Mouse (Mus musculus): ENCODE measurements at regions not wholly inside any gene's neighbourhood (a gene's known extent, or its start where the extent isn't known, plus 50 kb on each side); places are given as distances from the start of the nearest gene placed in this dataset.

- Histone ChIP-seq H3K27me3 (ENCODE audit: control insufficient read depth, insufficient read depth, low read length) (no peaks in the 10 kb centered on the region), H3K4me1 (ENCODE audit: control insufficient read depth, insufficient read depth, low read length) (no peaks in the 10 kb centered on the region), H3K27ac (ENCODE audit: insufficient read depth, low read length) (no peak overlapping the region), H3K4me3 (replicated peaks; ENCODE audit: insufficient read depth, low read depth, low read length) (no peak overlapping the region)
- 45% methylated on average over 4 of the region's 4 CpGs for WGBS
- no peak for TF ChIP-seq CTCF (IDR thresholded peaks at IDR 0.05; ENCODE audit: borderline replicate concordance, insufficient read depth, low read depth, low read length)
- TF ChIP-seq POLR2A (IDR thresholded peaks at IDR 0.05; ENCODE audit: borderline replicate concordance, insufficient read depth, low read length), result no peak
- no peak for DNase-seq
Measured at GRCm38 (mm10) chr8:34578043-34578442, 466.5 kb upstream of the Gm10131 start.

DNA sequence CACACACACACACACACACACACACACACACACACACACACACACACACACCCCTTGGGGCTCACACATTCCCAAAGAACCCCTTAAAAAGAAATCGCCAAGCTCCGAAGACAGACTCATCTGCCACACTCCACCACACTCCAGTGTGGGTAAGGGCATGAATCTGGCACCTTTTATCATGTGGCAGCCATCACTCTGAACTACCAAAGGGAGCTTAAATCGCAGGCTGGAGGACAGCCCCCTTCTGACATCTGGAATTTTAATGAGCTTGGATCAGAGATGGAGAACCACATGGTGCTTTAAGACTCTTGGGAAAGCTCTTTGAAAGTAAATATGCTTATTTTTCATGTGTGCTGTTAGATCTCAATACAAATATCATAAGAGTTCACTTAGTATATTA, 462.5 kb upstream of the Gm10131 start:
- no peak for TF ChIP-seq CTCF (IDR thresholded peaks at IDR 0.05; ENCODE audit: borderline replicate concordance, insufficient read depth, low read depth, low read length)
- Histone ChIP-seq H3K27me3 (ENCODE audit: control insufficient read depth, insufficient read depth, low read length) (no peaks in the 10 kb centered on the region), H3K27ac (ENCODE audit: insufficient read depth, low read length) (no peak overlapping the region), H3K4me3 (replicated peaks; ENCODE audit: insufficient read depth, low read depth, low read length) (no peak overlapping the region), H3K4me1 (ENCODE audit: control insufficient read depth, insufficient read depth, low read length) (no peaks in the 10 kb centered on the region)
- 72% methylated on average over 3 of the region's 3 CpGs for WGBS
- no peak for DNase-seq

- no peak for DNase-seq
Measured at GRCm38 (mm10) chr8:34573007-34573881, 461.7 kb upstream of the Gm10131 start.

DNA sequence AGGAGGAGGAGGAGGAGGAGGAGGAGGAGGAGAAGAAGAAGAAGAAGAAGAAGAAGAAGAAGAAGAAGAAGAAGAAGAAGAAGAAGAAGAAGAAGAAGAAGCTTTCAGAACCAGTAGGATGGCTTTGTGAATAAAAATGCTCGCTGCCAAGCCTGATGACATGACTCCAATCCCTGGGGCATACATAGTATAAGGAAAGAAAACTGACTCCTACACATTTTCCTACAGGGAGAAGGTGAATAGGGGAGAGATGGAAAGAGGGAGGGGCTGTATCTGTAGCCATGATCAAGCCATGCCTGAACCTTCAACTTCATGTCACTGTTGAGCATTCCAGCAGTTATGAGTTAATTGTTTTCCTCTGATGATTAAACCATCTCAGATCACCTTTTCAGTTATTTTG, 460.2 kb upstream of the Gm10131 start:
- no peak for DNase-seq
- no peak overlapping the region for H3K27ac ChIP-seq (ENCODE audit: insufficient read depth, low read length)
- no peaks in the 10 kb centered on the region for H3K4me1 ChIP-seq (ENCODE audit: control insufficient read depth, insufficient read depth, low read length)
- no peaks in the 10 kb centered on the region for H3K27me3 ChIP-seq (ENCODE audit: control insufficient read depth, insufficient read depth, low read length)
- no peak overlapping the region for H3K4me3 ChIP-seq (replicated peaks; ENCODE audit: insufficient read depth, low read depth, low read length)
- TF ChIP-seq POLR2A (IDR thresholded peaks at IDR 0.05; ENCODE audit: borderline replicate concordance, insufficient read depth, low read length) (no peak), CTCF (IDR thresholded peaks at IDR 0.05; ENCODE audit: borderline replicate concordance, insufficient read depth, low read depth, low read length) (no peak)
- WGBS, result 88% methylated on average over 1 of the region's 1 CpGs

More at GRCm38 (mm10) chr8:34573007-34573881, 461.7 kb upstream of the Gm10131 start:
- no peaks in the 10 kb centered on the region for H3K4me1 ChIP-seq (ENCODE audit: control insufficient read depth, insufficient read depth, low read length)
- WGBS, result 83% methylated on average over 9 of the region's 9 CpGs
- TF ChIP-seq POLR2A (IDR thresholded peaks at IDR 0.05; ENCODE audit: borderline replicate concordance, insufficient read depth, low read length) (no peak), CTCF (IDR thresholded peaks at IDR 0.05; ENCODE audit: borderline replicate concordance, insufficient read depth, low read depth, low read length) (no peak)
- H3K27ac ChIP-seq (ENCODE audit: insufficient read depth, low read length), result no peak overlapping the region
- H3K27me3 ChIP-seq (ENCODE audit: control insufficient read depth, insufficient read depth, low read length), result no peaks in the 10 kb centered on the region
- no peak overlapping the region for H3K4me3 ChIP-seq (replicated peaks; ENCODE audit: insufficient read depth, low read depth, low read length)

- DNase-seq, result no peak
- 63% methylated on average over 8 of the region's 8 CpGs for WGBS
- Histone ChIP-seq H3K4me3 (replicated peaks; ENCODE audit: insufficient read depth, low read depth, low read length) (no peak overlapping the region), H3K27me3 (ENCODE audit: control insufficient read depth, insufficient read depth, low read length) (no peaks in the 10 kb centered on the region), H3K4me1 (ENCODE audit: control insufficient read depth, insufficient read depth, low read length) (no peaks in the 10 kb centered on the region), H3K27ac (ENCODE audit: insufficient read depth, low read length) (no peak overlapping the region)
- TF ChIP-seq POLR2A (IDR thresholded peaks at IDR 0.05; ENCODE audit: borderline replicate concordance, insufficient read depth, low read length), result no peak
- TF ChIP-seq CTCF (IDR thresholded peaks at IDR 0.05; ENCODE audit: borderline replicate concordance, insufficient read depth, low read depth, low read length), result no peak
Measured at GRCm38 (mm10) chr8:34562278-34562677, 450.7 kb upstream of the Gm10131 start.

- no peaks in the 10 kb centered on the region for H3K27me3 ChIP-seq (ENCODE audit: control insufficient read depth, insufficient read depth, low read length)
- 59% methylated on average over 5 of the region's 5 CpGs for WGBS
- H3K4me3 ChIP-seq (replicated peaks; ENCODE audit: insufficient read depth, low read depth, low read length), result no peak overlapping the region
- no peak for DNase-seq
- H3K4me1 ChIP-seq (ENCODE audit: control insufficient read depth, insufficient read depth, low read length), result no peaks in the 10 kb centered on the region
- no peak overlapping the region for H3K27ac ChIP-seq (ENCODE audit: insufficient read depth, low read length)
- no peak for TF ChIP-seq CTCF (IDR thresholded peaks at IDR 0.05; ENCODE audit: borderline replicate concordance, insufficient read depth, low read depth, low read length)
- no peak for TF ChIP-seq POLR2A (IDR thresholded peaks at IDR 0.05; ENCODE audit: borderline replicate concordance, insufficient read depth, low read length)
Measured at GRCm38 (mm10) chr8:34549786-34550185, 438.2 kb upstream of the Gm10131 start.

- no peak overlapping the region for H3K4me3 ChIP-seq (replicated peaks; ENCODE audit: insufficient read depth, low read depth, low read length)
- 33% methylated on average over 11 of the region's 11 CpGs for WGBS
- H3K27me3 ChIP-seq (ENCODE audit: control insufficient read depth, insufficient read depth, low read length), result no peaks in the 10 kb centered on the region
- no peak for TF ChIP-seq POLR2A (IDR thresholded peaks at IDR 0.05; ENCODE audit: borderline replicate concordance, insufficient read depth, low read length)
- TF ChIP-seq CTCF (IDR thresholded peaks at IDR 0.05; ENCODE audit: borderline replicate concordance, insufficient read depth, low read depth, low read length), result no peak
- H3K4me1 ChIP-seq (ENCODE audit: control insufficient read depth, insufficient read depth, low read length), result no peaks in the 10 kb centered on the region
- H3K27ac ChIP-seq (ENCODE audit: insufficient read depth, low read length), result no peak overlapping the region
- no peak for DNase-seq
Measured at GRCm38 (mm10) chr8:34546815-34547214, 435.3 kb upstream of the Gm10131 start.

- H3K4me3 ChIP-seq (replicated peaks; ENCODE audit: insufficient read depth, low read depth, low read length), result no peak overlapping the region
- no peak overlapping the region for H3K27ac ChIP-seq (ENCODE audit: insufficient read depth, low read length)
- no peak for TF ChIP-seq CTCF (IDR thresholded peaks at IDR 0.05; ENCODE audit: borderline replicate concordance, insufficient read depth, low read depth, low read length)
- TF ChIP-seq POLR2A (IDR thresholded peaks at IDR 0.05; ENCODE audit: borderline replicate concordance, insufficient read depth, low read length), result no peak
- DNase-seq, result no peak
- 81% methylated on average over 3 of the region's 3 CpGs for WGBS
- no peaks in the 10 kb centered on the region for H3K27me3 ChIP-seq (ENCODE audit: control insufficient read depth, insufficient read depth, low read length)
- H3K4me1 ChIP-seq (ENCODE audit: control insufficient read depth, insufficient read depth, low read length), result no peaks in the 10 kb centered on the region
Measured at GRCm38 (mm10) chr8:34542361-34543038, 431.0 kb upstream of the Gm10131 start.
